Mouse (Mus musculus) forelimb bud, embryonic 11.5 days (tissue): ENCODE data around the gene Ptprm.

Source experiments
- DNase-seq: peaks from one replicate; pipeline ENCODE4 v3.0.0-alpha.2; 2012; ENCODE audit warnings: low read depth, low spot score

The Ptprm gene

GRCm38 (mm10) chr17:67136876-67137275, 217.4 kb downstream of the Ptprm start:
- no peak for DNase-seq

DNA sequence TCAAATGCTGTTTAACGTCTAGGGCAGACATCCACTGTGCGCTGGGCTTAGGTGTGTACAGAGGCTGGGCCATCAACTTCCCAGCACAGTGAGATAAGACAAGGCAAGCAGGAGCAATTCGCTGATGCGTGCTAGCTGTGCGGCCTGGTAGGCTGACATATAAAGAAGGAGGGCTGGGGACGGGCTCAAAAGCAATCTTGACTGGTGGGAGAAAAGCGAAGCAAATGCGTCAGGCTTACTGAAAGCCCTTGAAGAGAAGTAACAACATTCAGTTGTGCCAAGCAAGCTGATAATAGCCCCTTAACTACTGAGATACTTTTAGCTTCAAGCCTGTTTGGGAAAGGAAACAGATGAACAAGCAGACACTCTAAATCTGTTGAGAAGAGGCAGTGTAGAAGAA, 217.8 kb downstream of the Ptprm start:
- no peak for DNase-seq

GRCm38 (mm10) chr17:67134235-67134634, 220.0 kb downstream of the Ptprm start:
- no peak for DNase-seq

DNA sequence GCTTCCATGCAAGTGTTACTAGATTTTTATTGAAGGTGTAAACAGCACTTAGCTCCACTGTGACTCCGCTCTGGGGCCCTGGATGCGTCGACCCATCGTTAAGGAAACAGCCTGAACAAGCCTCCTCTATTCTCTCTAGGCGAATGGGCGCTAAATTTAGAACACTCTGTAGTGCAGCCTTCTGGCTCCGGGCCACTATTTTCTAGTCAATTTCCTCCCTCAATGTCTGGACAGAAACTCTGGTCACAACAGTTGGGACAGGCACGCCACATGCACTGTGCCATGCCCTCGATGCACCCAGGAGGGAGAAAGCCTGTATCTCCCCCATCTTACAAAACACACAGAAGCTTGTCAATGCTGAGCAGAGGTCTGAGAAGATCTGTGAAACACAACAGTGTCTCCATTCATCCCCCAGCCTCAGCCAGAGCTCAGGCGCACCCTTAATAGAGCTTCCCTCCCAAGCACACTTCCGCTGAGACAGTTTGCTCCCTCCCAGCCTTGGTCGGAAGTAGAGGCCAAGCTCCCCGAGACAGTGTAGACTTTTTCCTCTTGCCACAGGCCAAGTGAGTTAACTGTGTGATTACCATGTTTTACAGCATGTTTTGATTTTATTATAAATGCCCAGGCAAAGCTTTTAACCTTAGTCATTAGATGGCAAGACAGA, 220.7 kb downstream of the Ptprm start:
- DNase-seq = peak; percentile 13

GRCm38 (mm10) chr17:67133026-67133425, 221.2 kb downstream of the Ptprm start:
- no peak for DNase-seq

DNA sequence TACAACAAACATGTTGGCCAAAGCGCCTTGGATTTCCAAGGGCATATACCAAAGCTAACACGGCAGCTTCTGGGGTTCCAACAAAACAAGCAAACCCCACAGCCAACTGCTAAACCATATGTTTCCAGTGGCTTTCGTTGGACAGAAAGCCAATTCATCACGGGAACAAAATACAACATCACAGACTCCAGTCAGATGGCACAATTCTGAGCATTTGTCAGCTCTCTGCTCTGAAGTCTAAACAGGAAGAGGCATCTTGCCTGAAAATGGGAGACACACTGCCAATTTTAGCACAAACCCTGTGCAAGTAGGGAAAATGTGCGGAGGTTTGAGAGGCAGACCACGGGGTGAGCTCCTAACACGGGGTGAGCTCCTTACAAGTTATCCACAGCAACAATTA, 226.7 kb downstream of the Ptprm start:
- DNase-seq = no peak

- DNase-seq = no peak
Observed at GRCm38 (mm10) chr17:67125596-67125995, 228.7 kb downstream of the Ptprm start.

- DNase-seq = no peak
Observed at GRCm38 (mm10) chr17:67124294-67124693, 230.0 kb downstream of the Ptprm start.

DNA sequence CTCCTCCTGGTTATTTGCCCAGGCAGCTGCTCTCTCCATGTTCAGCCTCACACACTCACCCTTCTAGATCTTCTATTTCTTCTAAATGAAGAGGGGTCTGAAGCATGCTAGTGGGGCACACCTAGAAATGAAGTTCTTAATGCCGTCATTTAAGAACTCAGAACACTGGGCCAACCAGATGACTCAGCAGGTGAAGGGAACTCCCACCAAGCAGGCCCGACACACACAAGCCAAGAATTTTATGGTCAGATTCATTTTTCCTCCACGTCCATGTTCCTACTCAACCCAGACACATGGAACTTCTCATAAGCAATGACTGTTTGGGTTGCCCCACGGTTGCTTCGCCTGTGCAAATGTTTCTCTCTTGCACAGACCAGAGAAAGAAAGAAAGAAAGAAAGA, 230.5 kb downstream of the Ptprm start:
- DNase-seq = no peak

GRCm38 (mm10) chr17:67120863-67121262, 233.4 kb downstream of the Ptprm start:
- no peak for DNase-seq

GRCm38 (mm10) chr17:67118676-67119340, 235.4 kb downstream of the Ptprm start:
- no peak for DNase-seq

- no peak for DNase-seq
Observed at GRCm38 (mm10) chr17:67114842-67115241, 239.4 kb downstream of the Ptprm start.

GRCm38 (mm10) chr17:67112679-67113078, 241.6 kb downstream of the Ptprm start:
- DNase-seq = no peak

DNA sequence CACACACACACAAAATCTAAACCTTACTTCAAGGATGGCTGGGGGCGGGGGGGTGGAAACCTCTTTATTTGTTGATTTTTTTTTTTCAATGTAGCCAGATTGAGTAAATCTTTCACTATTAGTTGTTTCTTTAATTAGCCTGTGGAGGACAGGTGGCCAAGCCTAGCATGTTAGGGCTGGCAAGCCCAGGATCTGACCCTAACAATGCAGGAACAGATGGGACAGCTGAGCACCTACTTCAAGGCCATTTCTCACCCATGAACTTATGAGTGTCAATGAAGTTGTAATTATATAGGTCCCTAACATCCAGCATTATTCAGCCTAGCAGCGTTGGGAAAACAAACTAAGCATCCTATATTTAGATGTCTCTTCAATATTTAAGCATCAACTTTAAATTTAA, 248.1 kb downstream of the Ptprm start:
- DNase-seq = no peak

DNA sequence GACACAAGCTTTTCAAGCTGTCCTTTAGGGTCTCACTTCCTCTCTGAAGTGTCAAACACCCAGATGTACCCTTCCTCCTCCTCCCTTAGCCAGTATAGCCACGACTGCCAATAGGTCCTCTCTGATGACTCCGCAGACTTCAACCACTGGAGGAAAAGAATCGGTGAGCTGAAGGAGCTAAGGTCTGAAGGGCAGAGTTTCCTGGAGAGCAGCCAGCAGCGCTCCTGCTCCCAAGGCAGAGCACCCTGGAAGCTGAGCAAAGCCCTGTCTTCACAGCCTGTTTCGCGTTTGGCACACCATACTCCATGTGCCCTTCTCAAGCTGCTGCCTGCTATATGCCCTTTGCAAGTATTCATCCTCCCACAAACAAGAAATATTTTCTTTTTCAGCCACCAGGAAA, 252.2 kb downstream of the Ptprm start:
- DNase-seq = no peak

DNA sequence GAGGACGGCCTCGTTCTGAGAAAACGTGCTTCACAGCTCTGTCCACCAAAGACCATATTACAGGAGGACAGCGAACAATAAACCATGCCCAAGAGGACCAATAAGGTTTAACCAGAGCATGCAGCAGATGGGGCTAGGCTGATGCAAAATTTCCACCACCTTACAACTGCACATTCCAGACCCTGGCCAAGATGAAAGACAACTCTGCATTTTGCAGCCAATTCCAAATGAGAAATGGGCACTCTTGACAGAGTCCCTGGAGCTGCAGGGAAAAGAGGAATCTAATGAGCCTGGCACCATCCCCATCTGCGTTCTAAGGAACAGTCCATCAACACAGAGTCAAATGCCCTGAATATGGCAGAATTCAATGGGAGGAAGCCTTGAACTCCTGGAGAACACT, 263.3 kb downstream of the Ptprm start:
- no peak for DNase-seq

GRCm38 (mm10) chr17:67090153-67090552, 264.1 kb downstream of the Ptprm start:
- DNase-seq = no peak

DNA sequence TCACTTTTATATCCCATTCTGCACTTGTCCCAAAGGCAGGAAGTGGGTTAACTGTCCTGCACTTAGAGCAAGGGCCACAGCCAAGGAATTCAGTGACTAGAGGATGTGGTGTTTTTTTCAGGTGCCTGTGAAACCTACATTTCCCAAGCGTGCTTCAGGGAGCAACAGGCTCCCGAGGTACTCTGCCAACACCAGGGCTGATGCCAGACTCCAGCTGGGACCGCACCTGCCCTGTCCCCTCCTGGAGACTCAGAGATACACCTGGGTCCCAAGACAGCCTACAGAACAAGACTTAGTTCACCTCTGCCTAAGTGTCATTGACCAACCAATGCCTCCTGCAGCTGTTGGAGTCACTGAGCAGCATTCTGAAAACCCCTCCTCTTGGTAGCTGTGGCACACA, 264.6 kb downstream of the Ptprm start:
- no peak for DNase-seq

- no peak for DNase-seq
Observed at GRCm38 (mm10) chr17:67087585-67087984, 266.7 kb downstream of the Ptprm start.

DNA sequence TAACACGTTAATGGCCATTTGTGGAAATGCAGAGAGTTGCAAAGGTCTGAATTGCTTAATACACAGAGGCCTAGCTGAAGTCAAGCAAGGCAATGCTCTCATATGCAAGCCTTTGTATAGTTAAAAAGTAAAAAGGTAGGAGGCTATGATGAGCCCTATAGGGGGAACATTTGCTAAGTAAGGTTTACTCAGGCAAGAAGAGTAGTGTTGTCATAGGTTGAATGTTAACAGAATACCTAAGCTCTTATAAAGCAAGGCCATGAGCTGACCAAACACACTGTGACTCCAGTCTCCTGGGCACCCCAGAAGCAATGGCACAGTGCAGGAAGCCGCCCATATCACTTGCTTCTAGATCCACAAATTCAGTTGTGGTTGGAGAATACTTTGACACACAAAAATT, 267.4 kb downstream of the Ptprm start:
- DNase-seq = no peak

DNA sequence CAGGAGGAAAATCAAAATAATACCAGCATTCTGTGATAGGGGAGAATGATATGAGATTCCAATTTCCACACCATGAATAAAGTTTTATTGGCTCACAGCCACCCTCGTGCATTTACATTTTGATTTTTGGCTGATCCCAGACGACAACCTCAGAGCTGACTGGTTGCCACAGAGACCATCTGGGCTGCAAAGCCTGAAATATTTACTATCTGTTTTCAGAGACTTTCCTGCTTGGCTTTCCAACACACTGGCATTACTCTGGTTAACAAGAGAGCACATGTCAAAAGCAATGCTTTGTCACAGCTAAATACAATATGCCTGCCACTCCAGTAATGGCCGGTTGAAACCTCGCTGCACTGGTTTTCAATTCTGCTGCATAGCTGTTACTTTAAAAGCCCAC, 269.8 kb downstream of the Ptprm start:
- DNase-seq = no peak

- DNase-seq = no peak
Observed at GRCm38 (mm10) chr17:67084093-67084492, 270.2 kb downstream of the Ptprm start.

GRCm38 (mm10) chr17:67079570-67079969, 274.7 kb downstream of the Ptprm start:
- DNase-seq = no peak

DNA sequence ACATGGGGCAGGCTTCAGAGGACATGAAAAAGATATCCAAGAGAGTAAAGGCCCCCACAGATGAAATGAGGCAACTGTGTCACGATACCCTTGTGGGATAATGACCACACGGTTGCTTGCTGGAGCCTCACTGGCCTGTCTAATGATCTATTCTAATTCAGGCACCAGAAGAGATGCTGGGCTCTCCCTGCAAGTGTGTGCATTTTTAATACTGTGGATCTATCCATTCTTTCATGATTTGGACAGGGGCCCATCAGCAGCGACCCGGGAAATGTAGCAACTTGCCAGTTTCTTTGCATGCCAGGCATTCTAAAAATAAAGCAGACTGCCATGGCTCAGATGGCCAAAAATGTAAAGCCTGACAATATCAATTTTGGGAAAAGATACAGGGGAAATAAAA, 280.7 kb downstream of the Ptprm start:
- no peak for DNase-seq
